Mouse (Mus musculus) lung, embryonic 14.5 days (tissue): Measurements from ENCODE around the gene Cav3. TPM values are rescaled to one million over a fixed set of nuclear protein-coding genes. Genes with fewer than 3 reads are reported as not detected.

ENCODE experiments used
- ATAC-seq: fragments of 200-750 bp; cut with Nextera tagmentation; 2 replicates; pipeline ENCODE4 v1.8.0; 2017; ENCODE audit warnings: mild to moderate bottlenecking, moderate TSS enrichment, moderate library complexity; ENCODE audit not compliant: insufficient read depth
- DNase-seq: peaks from one replicate; pipeline ENCODE4 v3.0.0-alpha.2; 2015
- H3K27ac ChIP-seq: fragments of 300-500 bp; sonication (generic); 2 replicates; pipeline ENCODE4 v1.5.1; 2014; ENCODE audit warnings: low read depth, mild to moderate bottlenecking, moderate library complexity
- H3K27me3 ChIP-seq: fragments of 300-500 bp; sonication (generic); 2 replicates; pipeline ENCODE4 v1.6.1; 2014; ENCODE audit warnings: low read length, control low read depth; ENCODE audit not compliant: insufficient read depth
- H3K36me3 ChIP-seq: fragments of 300-500 bp; sonication (generic); 2 replicates; pipeline ENCODE4 v1.6.1; 2014; ENCODE audit warnings: control low read depth; ENCODE audit not compliant: insufficient read depth
- H3K4me1 ChIP-seq: fragments of 300-500 bp; sonication (generic); 2 replicates; pipeline ENCODE4 v1.6.1; 2014; ENCODE audit warnings: antibody characterized with exemption, control low read depth; ENCODE audit not compliant: insufficient read depth
- H3K4me2 ChIP-seq: fragments of 300-500 bp; sonication (generic); 2 replicates; pipeline ENCODE4 v1.6.1; 2014; ENCODE audit warnings: mild to moderate bottlenecking
- H3K4me3 ChIP-seq: fragments of 300-500 bp; sonication (generic); 2 replicates; pipeline ENCODE4 v1.5.1; 2014; ENCODE audit warnings: low read depth, low read length
- H3K9ac ChIP-seq: fragments of 300-500 bp; sonication (generic); 2 replicates; pipeline ENCODE4 v1.6.1; 2014
- H3K9me3 ChIP-seq: fragments of 300-500 bp; sonication (generic); 2 replicates; pipeline ENCODE4 v1.6.1; 2016; ENCODE audit warnings: low read depth, low read length, control low read depth
- CTCF ChIP-seq: IDR thresholded peaks from 2 replicates; pipeline ENCODE4 v1.5.1; 2016; ENCODE audit warnings: antibody characterized with exemption, low read depth
- WGBS: fragments of 180-500 bp; shearing (Covaris S2); extraction: QIAGEN DNeasy Blood & Tissue Kit; methylation state at CpG from one replicate; pipeline ENCODE4 v1.1.7; 2014; 5-methylcytosine and 5-hydroxymethylcytosine counted together
- polyA plus RNA-seq: library from polyadenylated mRNA; unstranded; fragments of >200 nt; fragmentation: Nextera tagmentation; extraction: Ambion mirVana; gene quantifications from 2 replicates; pipeline ENCODE4 v1.2.1, GENCODE M21; 2014

The Cav3 gene
- polyA plus RNA-seq, 1 experiment from 2014 or later: 0.63 TPM

DNA sequence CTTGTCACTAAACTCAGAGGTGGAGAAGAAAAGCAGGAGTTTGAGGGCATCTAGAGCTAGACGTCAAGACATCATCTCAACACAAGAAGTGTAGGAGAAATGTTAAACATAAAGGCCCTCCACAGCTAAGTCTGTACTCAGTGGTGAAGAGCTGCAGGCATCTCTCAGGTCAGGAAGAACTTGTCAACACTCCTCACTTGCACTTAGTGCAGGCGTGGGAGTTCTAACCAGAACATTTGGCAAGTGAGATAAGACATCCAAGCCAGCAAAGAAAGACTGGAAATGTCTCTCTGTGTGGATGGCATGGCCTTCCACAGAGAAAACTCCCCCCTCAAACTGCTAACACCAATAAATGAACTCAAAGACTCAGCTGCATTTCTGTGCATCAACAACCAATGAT is 48.3 kb downstream of the Cav3 start:
- no peak overlapping the region for H3K4me3 ChIP-seq
- H3K27ac ChIP-seq: no peak overlapping the region
- no peak for DNase-seq
- no peak for ATAC-seq
- H3K9me3 ChIP-seq: no peaks in the 10 kb centered on the region
- H3K9ac ChIP-seq: no peak overlapping the region
- H3K4me2 ChIP-seq: no peak overlapping the region
- no peaks in the 10 kb centered on the region for H3K36me3 ChIP-seq
- TF ChIP-seq CTCF: no peak
- H3K4me1 ChIP-seq: no peaks in the 10 kb centered on the region
- H3K27me3 ChIP-seq: no peaks in the 10 kb centered on the region
- WGBS: 18% methylated on average over 2 of the region's 2 CpGs

DNA sequence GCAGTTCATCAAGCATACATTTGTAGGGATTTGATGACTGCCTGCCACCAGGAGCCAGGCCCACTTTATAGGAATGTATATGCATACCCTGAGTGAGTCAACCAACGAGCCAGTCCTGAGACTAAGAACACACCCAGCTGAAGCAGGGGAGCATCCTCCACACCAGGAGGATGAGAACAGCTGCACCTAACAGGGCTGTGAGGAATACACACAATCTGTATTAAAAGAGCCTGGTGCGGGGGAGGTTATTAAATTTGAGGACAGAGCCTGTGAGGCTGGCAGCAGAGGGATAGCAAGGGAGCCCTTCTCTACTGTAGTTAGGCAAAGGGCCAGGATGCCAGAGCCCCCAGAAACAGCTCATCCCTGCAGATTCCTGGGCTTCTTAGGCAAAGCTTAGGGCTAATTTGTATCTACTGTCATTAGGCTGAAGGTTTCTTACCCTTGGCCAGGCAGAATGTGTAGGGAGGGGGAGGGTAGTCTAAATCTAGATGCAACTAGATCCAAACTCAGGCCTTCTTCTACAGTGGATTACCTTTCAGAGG is 50.4 kb downstream of the Cav3 start:
- no peak overlapping the region for H3K27ac ChIP-seq
- no peaks in the 10 kb centered on the region for H3K27me3 ChIP-seq
- WGBS: 48% methylated on average over 2 of the region's 2 CpGs
- ATAC-seq (no peak), DNase-seq (no peak)
- no peaks in the 10 kb centered on the region for H3K9me3 ChIP-seq
- H3K9ac ChIP-seq: no peak overlapping the region
- no peak for TF ChIP-seq CTCF
- no peaks in the 10 kb centered on the region for H3K4me1 ChIP-seq
- H3K4me3 ChIP-seq: no peak overlapping the region
- no peaks in the 10 kb centered on the region for H3K36me3 ChIP-seq
- no peak overlapping the region for H3K4me2 ChIP-seq

DNA sequence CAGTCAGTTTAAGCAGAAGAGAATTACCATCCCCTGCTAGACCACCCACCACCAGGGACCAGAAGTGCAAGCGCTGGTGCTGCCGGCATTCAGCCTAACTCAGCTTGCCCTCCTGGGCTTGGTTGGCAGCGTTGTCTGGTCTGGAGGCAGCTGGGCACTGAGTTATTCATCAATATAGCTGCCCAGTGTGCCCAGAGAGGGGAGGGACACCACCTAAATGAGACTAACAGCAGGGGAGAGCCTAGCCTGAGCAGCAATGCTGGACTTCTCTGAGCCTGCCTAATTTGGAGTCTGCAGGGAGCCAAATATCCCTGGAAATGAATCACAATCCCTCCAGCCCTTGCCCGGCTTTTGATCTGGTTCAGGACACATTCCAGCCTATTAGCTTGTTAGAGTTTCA is 51.0 kb downstream of the Cav3 start:
- H3K27ac ChIP-seq: no peak overlapping the region
- DNase-seq: no peak
- no peak overlapping the region for H3K4me2 ChIP-seq
- no peak for ATAC-seq
- TF ChIP-seq CTCF: no peak
- H3K4me3 ChIP-seq: no peak overlapping the region
- H3K9me3 ChIP-seq: no peaks in the 10 kb centered on the region
- 47% methylated on average over 4 of the region's 4 CpGs for WGBS
- H3K9ac ChIP-seq: no peak overlapping the region
- no peaks in the 10 kb centered on the region for H3K4me1 ChIP-seq
- H3K36me3 ChIP-seq: no peaks in the 10 kb centered on the region
- no peaks in the 10 kb centered on the region for H3K27me3 ChIP-seq

- no peak for TF ChIP-seq CTCF
Observed at GRCm38 (mm10) chr6:112514591-112514990, 55.3 kb downstream of the Cav3 start.

GRCm38 (mm10) chr6:112516496-112516895 is 57.2 kb downstream of the Cav3 start:
- WGBS: 23% methylated on average over 1 of the region's 1 CpGs
- TF ChIP-seq CTCF: no peak
- no peaks in the 10 kb centered on the region for H3K27me3 ChIP-seq
- no peaks in the 10 kb centered on the region for H3K9me3 ChIP-seq
- ATAC-seq: no peak
- no peak for DNase-seq
- no peaks in the 10 kb centered on the region for H3K4me1 ChIP-seq
- H3K27ac ChIP-seq: no peak overlapping the region
- no peak overlapping the region for H3K4me3 ChIP-seq
- H3K9ac ChIP-seq: no peak overlapping the region
- no peak overlapping the region for H3K4me2 ChIP-seq
- H3K36me3 ChIP-seq: no peaks in the 10 kb centered on the region

More at GRCm38 (mm10) chr6:112514591-112514990, 55.3 kb downstream of the Cav3 start:
- Histone ChIP-seq H3K9me3 (no peaks in the 10 kb centered on the region), H3K4me2 (no peak overlapping the region), H3K36me3 (no peaks in the 10 kb centered on the region), H3K4me3 (no peak overlapping the region), H3K27me3 (no peaks in the 10 kb centered on the region), H3K4me1 (no peaks in the 10 kb centered on the region), H3K27ac (no peak overlapping the region), H3K9ac (no peak overlapping the region)
- no peak for DNase-seq
- no peak for ATAC-seq
- 84% methylated on average over 6 of the region's 6 CpGs for WGBS

DNA sequence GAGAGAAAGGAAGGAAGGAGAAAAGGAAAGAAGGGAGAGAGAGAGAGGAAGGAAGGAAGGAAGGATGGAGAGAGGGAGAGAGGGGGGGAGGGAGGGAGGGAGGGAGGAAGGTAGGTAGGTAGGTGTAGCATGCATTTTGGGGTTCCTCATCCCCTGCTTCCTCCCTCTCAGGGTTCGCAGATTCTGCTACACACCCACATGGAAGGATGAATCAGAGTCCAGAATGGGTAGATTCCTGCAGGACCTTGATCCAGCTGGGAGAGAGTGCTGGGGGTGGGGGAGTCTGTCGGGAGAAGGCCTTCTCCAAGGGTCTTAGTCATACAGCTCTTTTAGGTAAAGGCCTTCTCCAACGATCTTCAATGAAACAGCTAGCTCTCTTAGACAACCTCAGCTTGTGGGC is 58.3 kb downstream of the Cav3 start:
- Histone ChIP-seq H3K9me3 (no peaks in the 10 kb centered on the region), H3K36me3 (no peaks in the 10 kb centered on the region), H3K4me2 (no peak overlapping the region), H3K4me3 (no peak overlapping the region), H3K4me1 (no peaks in the 10 kb centered on the region), H3K27ac (no peak overlapping the region), H3K27me3 (no peaks in the 10 kb centered on the region), H3K9ac (no peak overlapping the region)
- WGBS: 65% methylated on average over 3 of the region's 3 CpGs
- DNase-seq: no peak
- TF ChIP-seq CTCF: no peak
- ATAC-seq: no peak

- Histone ChIP-seq H3K27ac (no peak overlapping the region), H3K4me1 (no peaks in the 10 kb centered on the region), H3K9me3 (no peaks in the 10 kb centered on the region), H3K4me2 (no peak overlapping the region), H3K36me3 (no peaks in the 10 kb centered on the region), H3K4me3 (no peak overlapping the region), H3K9ac (no peak overlapping the region), H3K27me3 (no peaks in the 10 kb centered on the region)
- WGBS: 69% methylated on average over 3 of the region's 3 CpGs
- DNase-seq: no peak
- no peak for TF ChIP-seq CTCF
- no peak for ATAC-seq
Observed at GRCm38 (mm10) chr6:112517991-112518390, 58.7 kb downstream of the Cav3 start.

Other genes with a start within 250 kb of the Cav3 start
- 31.7 and 37.1 TPM in 2 replicates for gene Lmcd1, start 185.7 kb upstream of the Cav3 start, polyA plus RNA-seq
- gene Ssu2, start 71.5 kb upstream of the Cav3 start, polyA plus RNA-seq: 2.4 and 2.8 TPM in 2 replicates
- 0.14 and 0.22 TPM in 2 replicates for gene Oxtr, start 30.4 kb downstream of the Cav3 start, polyA plus RNA-seq
- 49.8 and 55.5 TPM in 2 replicates for gene Rad18, start 237.2 kb downstream of the Cav3 start, polyA plus RNA-seq